In genomic region chr12:77041141-77041540, GRCm38 (mm10) we compare ENCODE assay signal across 14 mouse cellular contexts.
"Had no signal": no experiment of that assay in that cellular context is flagged by ENCODE, and none has a peak within 500 bp of the region (broad histone marks: within the 10 kb centered on the region; RNA-seq: fewer than 3 reads in every experiment).

No protein-coding gene starts in this region.

- H3K9me3 ChIP-seq: kidney, embryonic 15.5 days; liver, embryonic 13.5 days; neural tube, embryonic 12.5 days had no signal

- H3K27ac ChIP-seq: kidney, embryonic 15.5 days; left cerebral cortex, adult 2 months; liver, embryonic 13.5 days; neural tube, embryonic 12.5 days had no signal

- H3K36me3 ChIP-seq: kidney, embryonic 15.5 days; liver, embryonic 13.5 days; neural tube, embryonic 12.5 days had no signal

- H3K4me1 ChIP-seq: liver, embryonic 13.5 days; neural tube, embryonic 12.5 days had no signal

- H3K9ac ChIP-seq: kidney, embryonic 15.5 days; liver, embryonic 13.5 days; neural tube, embryonic 12.5 days had no signal

- H3K4me3 ChIP-seq: kidney, embryonic 15.5 days; left cerebral cortex, adult 2 months; liver, embryonic 13.5 days; neural tube, embryonic 12.5 days had no signal

- DNase-seq: kidney, adult 18-20 months; kidney, postnatal 10 days; kidney, postnatal 36 days; layer of hippocampus, postnatal 36 days; liver, embryonic 13.5 days; lung, adult 2 months; lung, postnatal 14 days; lung, postnatal 4 days; midbrain, embryonic 14.5 days; retina, postnatal 1 day; thymus, postnatal 25 days had no signal

- H3K27me3 ChIP-seq: kidney, embryonic 15.5 days; liver, embryonic 13.5 days; neural tube, embryonic 12.5 days had no signal

- H3K4me2 ChIP-seq: kidney, embryonic 15.5 days; liver, embryonic 13.5 days; neural tube, embryonic 12.5 days had no signal
